Mouse (Mus musculus): ENCODE data around the gene Olfml2b. TPM values are rescaled to one million over a fixed set of nuclear protein-coding genes. Genes with fewer than 3 reads are reported as not detected.

Olfml2b gene
- total RNA-seq, 1 experiment from 2014 or later, result not detected

GRCm38 (mm10) chr1:170709969-170710368, 65.6 kb downstream of the Olfml2b start:
- ATAC-seq (replicated peaks; ENCODE audit: insufficient number of reproducible peaks, low FRiP score, low TSS enrichment, poor library complexity, severe bottlenecking), result no peak

- ATAC-seq (replicated peaks; ENCODE audit: insufficient number of reproducible peaks, low FRiP score, low TSS enrichment, poor library complexity, severe bottlenecking), result no peak
Measured at GRCm38 (mm10) chr1:170711731-170712130, 67.4 kb downstream of the Olfml2b start.

- no peak for ATAC-seq (replicated peaks; ENCODE audit: insufficient number of reproducible peaks, low FRiP score, low TSS enrichment, poor library complexity, severe bottlenecking)
Measured at GRCm38 (mm10) chr1:170717241-170717828, 73.0 kb downstream of the Olfml2b start.

- no peak for ATAC-seq (replicated peaks; ENCODE audit: insufficient number of reproducible peaks, low FRiP score, low TSS enrichment, poor library complexity, severe bottlenecking)
Measured at GRCm38 (mm10) chr1:170718133-170718810, 73.9 kb downstream of the Olfml2b start.

- no peak for ATAC-seq (replicated peaks; ENCODE audit: insufficient number of reproducible peaks, low FRiP score, low TSS enrichment, poor library complexity, severe bottlenecking)
Measured at GRCm38 (mm10) chr1:170721560-170721959, 77.2 kb downstream of the Olfml2b start.

GRCm38 (mm10) chr1:170728524-170728923, 84.2 kb downstream of the Olfml2b start:
- ATAC-seq (replicated peaks; ENCODE audit: insufficient number of reproducible peaks, low FRiP score, low TSS enrichment, poor library complexity, severe bottlenecking), result no peak

- ATAC-seq (replicated peaks; ENCODE audit: insufficient number of reproducible peaks, low FRiP score, low TSS enrichment, poor library complexity, severe bottlenecking), result no peak
Measured at GRCm38 (mm10) chr1:170729267-170729962, 85.1 kb downstream of the Olfml2b start.

GRCm38 (mm10) chr1:170731865-170732595, 87.7 kb downstream of the Olfml2b start:
- no peak for ATAC-seq (replicated peaks; ENCODE audit: insufficient number of reproducible peaks, low FRiP score, low TSS enrichment, poor library complexity, severe bottlenecking)

Other genes with a start within 250 kb of the Olfml2b start
- gene Nos1ap, start 54.7 kb upstream of the Olfml2b start, total RNA-seq (2017), result 0.21 to 1.8 TPM (median 1.8 TPM) in 3 replicates
- gene Atf6, start 223.2 kb downstream of the Olfml2b start, total RNA-seq (2017), result 45.8 to 71.9 TPM (median 49.6 TPM) in 3 replicates
- gene Gm26620, start 240.5 kb downstream of the Olfml2b start, total RNA-seq (2017), result 0.97 TPM in 1 of 3 replicates, not detected in the others
- gene Dusp12, start 241.0 kb downstream of the Olfml2b start, total RNA-seq (2017), result 7.0 to 16.2 TPM (median 9.7 TPM) in 3 replicates

Measured in monocyte, adult 5-6 weeks (primary cell).